Mouse (Mus musculus) cerebellum, adult 18-20 months (tissue): ENCODE measurements around the gene Pafah1b3.
"Not testable (repeated sequence)": the region's sequence is repeated elsewhere in the genome, so short reads cannot be mapped to it uniquely, and the experiment has no call there.

Experiments used
- DNase-seq, 2 experiments: peaks; one replicate each; pipeline ENCODE4 v3.0.0; 2021

Gene Pafah1b3

GRCm38 (mm10) chr7:25267301-25267750 lies 30.5 kb downstream of the Pafah1b3 start, which contains the start of gene Cic:
Cic (plus strand) TSS chr7:25267704.
- DNase-seq, result peak; percentile 98 to 100

GRCm38 (mm10) chr7:25266180-25266962 lies 31.4 kb downstream of the Pafah1b3 start:
- DNase-seq, result peak in 1 of 2 experiments; percentile 20

- DNase-seq, result not testable (repeated sequence)
Observed at GRCm38 (mm10) chr7:25265743-25266142, 32.0 kb downstream of the Pafah1b3 start.

- no peak for DNase-seq
Observed at GRCm38 (mm10) chr7:25263968-25264870, 33.6 kb downstream of the Pafah1b3 start.

GRCm38 (mm10) chr7:25261896-25262295 lies 35.9 kb downstream of the Pafah1b3 start:
- DNase-seq, result no peak

- peak; percentile 31 to 56 for DNase-seq
Observed at GRCm38 (mm10) chr7:25251822-25252221, 46.0 kb downstream of the Pafah1b3 start.

GRCm38 (mm10) chr7:25251071-25251791 lies 46.6 kb downstream of the Pafah1b3 start:
- DNase-seq, result peak; percentile 49 to 68

GRCm38 (mm10) chr7:25250141-25250972 lies 47.4 kb downstream of the Pafah1b3 start, which contains the start of gene Erf:
Erf (minus strand) TSS chr7:25250761.
- DNase-seq, result peak; percentile 85 to 94

GRCm38 (mm10) chr7:25249314-25250140 lies 48.3 kb downstream of the Pafah1b3 start:
- DNase-seq, result peak; percentile 56 to 68

- DNase-seq, result no peak
Observed at GRCm38 (mm10) chr7:25248846-25249313, 48.9 kb downstream of the Pafah1b3 start.

GRCm38 (mm10) chr7:25248018-25248647 lies 49.7 kb downstream of the Pafah1b3 start:
- DNase-seq, result peak; percentile 51 to 52

- no peak for DNase-seq
Observed at GRCm38 (mm10) chr7:25247498-25247897, 50.3 kb downstream of the Pafah1b3 start.

- DNase-seq, result no peak
Observed at GRCm38 (mm10) chr7:25246759-25247137, 51.0 kb downstream of the Pafah1b3 start.

GRCm38 (mm10) chr7:25246079-25246758 lies 51.6 kb downstream of the Pafah1b3 start:
- peak in 1 of 2 experiments; percentile 54 for DNase-seq
